Mouse (Mus musculus) bone marrow, adult 2 months (tissue): ENCODE results near the gene S1pr4. TPM values are rescaled to one million over a fixed set of nuclear protein-coding genes. Genes with fewer than 3 reads are reported as not detected.

Source experiments
- H3K27ac ChIP-seq: fragments of 200-500 bp; 2 replicates; pipeline ENCODE4 v1.5.1; 2012; ENCODE audit warnings: low read depth, mild to moderate bottlenecking, control low read depth, inconsistent platforms, low read length; ENCODE audit not compliant: control insufficient read depth, poor library complexity, insufficient read depth
- H3K4me1 ChIP-seq: fragments of 200-500 bp; 2 replicates; pipeline ENCODE4 v1.6.1; 2011; ENCODE audit warnings: low read length; ENCODE audit not compliant: control insufficient read depth, insufficient read depth
- H3K4me3 ChIP-seq: fragments of 200-500 bp; replicated peaks from 2 replicates; pipeline ENCODE3; 2011; ENCODE audit warnings: mild to moderate bottlenecking, low read depth, low read length, control low read depth; ENCODE audit not compliant: control insufficient read depth
- CTCF ChIP-seq: fragments of 200-500 bp; IDR thresholded peaks from 2 replicates; pipeline ENCODE4 v1.5.1; 2011; ENCODE audit warnings: low read length, control low read depth; ENCODE audit not compliant: control insufficient read depth, insufficient read depth
- POLR2A ChIP-seq: fragments of 200-500 bp; IDR thresholded peaks from 2 replicates; pipeline ENCODE4 v1.6.1; 2011; ENCODE audit warnings: low read depth, mild to moderate bottlenecking, control low read depth, low read length, borderline replicate concordance; ENCODE audit not compliant: control insufficient read depth
- whole genome bisulfite sequencing: fragments of 180-500 bp; shearing (Covaris S2); methylation state at CpG from one replicate; pipeline ENCODE4 v1.1.7; 2018; 5-methylcytosine and 5-hydroxymethylcytosine counted together
- polyA plus RNA-seq: library from polyadenylated mRNA; stranded (reverse); fragments of >200 nt; gene quantifications from 2 replicates; pipeline ENCODE4 v1.2.4, GENCODE M21; 2011; ENCODE audit warnings: low replicate concordance; ENCODE audit not compliant: missing spikeins, insufficient read depth, insufficient read length

S1pr4 gene
- polyA plus RNA-seq, 1 experiment: 15.8 TPM

DNA sequence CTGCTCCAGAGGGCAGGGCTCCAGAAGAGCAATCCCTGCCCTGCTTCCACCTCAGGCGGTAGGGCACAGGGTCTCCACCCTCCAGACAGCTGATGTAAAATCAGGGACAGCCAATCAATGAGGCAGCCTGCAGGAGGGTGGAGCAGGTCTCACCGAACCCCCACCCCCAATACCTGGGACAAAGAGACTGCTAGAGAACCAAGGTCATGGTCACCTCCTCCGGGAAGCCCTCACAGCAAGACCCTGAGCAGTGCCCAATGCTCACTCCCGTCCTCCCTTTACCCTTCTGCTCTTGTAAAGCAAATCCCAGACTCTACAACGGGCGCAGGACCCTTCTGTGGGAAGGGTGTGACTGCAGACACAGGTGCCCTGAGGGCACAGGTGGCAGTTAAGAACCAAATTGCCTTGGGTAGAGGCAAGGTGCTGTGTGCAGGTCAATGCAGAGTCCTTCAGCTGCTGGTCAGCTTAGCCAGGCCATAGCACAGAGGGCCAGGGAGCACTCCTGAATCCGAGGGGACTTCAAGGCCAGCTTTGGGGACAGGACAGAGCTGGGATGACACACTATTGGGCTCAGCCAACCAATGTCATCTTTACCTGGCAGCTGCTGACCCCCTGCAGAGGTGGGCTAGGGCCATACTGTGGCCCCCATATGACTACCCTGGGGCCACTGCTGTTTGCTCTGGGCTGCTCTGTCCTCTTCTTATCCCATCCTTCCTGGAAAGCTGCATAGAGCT lies 43.0 kb upstream of the S1pr4 start:
- H3K27ac ChIP-seq: no peak overlapping the region
- WGBS: 91% methylated on average over 7 of the region's 7 CpGs
- peaks cover 3% of the 10 kb centered on the region for H3K4me1 ChIP-seq
- no peak for TF ChIP-seq CTCF
- no peak for TF ChIP-seq POLR2A
- no peak overlapping the region for H3K4me3 ChIP-seq

DNA sequence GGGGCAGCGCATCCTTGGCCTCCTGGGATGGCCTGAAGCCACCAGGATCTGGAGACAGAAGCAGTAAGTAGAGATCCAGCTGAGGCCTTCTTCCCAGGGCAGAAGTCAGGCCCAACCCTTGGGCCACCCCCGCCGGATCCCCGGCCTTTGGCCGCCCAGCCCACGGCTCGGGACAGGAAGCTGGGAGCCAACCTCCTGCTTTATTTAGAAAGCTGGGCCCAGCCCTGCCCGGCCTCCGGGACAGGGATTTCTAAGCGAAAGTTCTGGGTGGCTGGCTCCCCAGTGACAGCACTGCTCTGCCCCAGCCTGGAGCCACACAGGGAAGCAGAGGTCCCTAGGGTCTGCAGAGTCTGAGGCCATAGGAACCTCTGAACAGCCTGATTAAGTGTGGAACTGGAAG lies 41.9 kb upstream of the S1pr4 start:
- Histone ChIP-seq H3K27ac (no peak overlapping the region), H3K4me3 (no peak overlapping the region), H3K4me1 (peaks cover 5% of the 10 kb centered on the region)
- 83% methylated on average over 10 of the region's 10 CpGs for WGBS
- TF ChIP-seq POLR2A: no peak
- no peak for TF ChIP-seq CTCF

- Histone ChIP-seq H3K4me1 (peaks cover 5% of the 10 kb centered on the region), H3K27ac (no peak overlapping the region), H3K4me3 (no peak overlapping the region)
- TF ChIP-seq POLR2A: no peak
- TF ChIP-seq CTCF: no peak
- 69% methylated on average over 5 of the region's 5 CpGs for WGBS
Observed at GRCm38 (mm10) chr10:81541363-81541762, 41.4 kb upstream of the S1pr4 start.

DNA sequence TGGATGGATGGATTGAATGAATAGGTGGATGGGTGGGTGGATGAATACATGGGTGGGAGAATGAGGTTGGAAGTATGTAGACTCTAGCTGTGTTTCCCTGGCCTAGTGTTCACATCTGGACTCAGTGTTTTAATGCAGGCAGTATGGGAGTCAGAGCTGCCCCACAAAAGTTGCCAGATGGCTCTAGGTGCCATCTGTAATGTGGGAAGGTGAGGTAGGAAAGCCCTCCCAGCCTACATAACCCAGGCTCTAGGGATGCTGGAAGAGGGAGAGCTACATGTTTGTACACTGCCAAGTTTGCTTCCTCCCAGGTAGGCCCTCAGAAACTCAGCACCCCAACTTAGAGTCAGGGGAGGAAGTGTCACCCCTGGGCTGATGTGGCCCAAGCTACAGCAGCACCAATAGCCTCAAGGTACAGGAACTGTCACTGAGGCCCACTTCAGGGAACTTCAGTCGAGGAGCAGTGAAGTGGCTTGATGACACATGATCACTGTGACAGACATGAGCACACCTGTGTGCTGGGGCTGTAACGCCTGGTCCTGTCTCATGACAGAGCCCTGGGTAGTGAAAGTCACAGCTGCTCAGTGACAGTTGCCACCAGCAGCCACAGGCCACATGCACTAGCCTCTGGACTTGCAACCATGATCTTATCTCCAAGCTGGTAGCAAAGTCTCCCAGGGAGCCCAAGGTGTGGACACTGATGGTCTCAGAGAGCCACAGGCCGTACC lies 38.6 kb upstream of the S1pr4 start:
- TF ChIP-seq POLR2A (no peak), CTCF (no peak)
- H3K27ac ChIP-seq: peak overlapping the region; percentile 40; the same call in 1 of the 2 replicates
- 45% methylated on average over 3 of the region's 3 CpGs for WGBS
- no peak overlapping the region for H3K4me3 ChIP-seq
- H3K4me1 ChIP-seq: peaks cover 5% of the 10 kb centered on the region

GRCm38 (mm10) chr10:81537429-81537828 lies 37.5 kb upstream of the S1pr4 start:
- no peak overlapping the region for H3K27ac ChIP-seq
- TF ChIP-seq CTCF (no peak), POLR2A (no peak)
- 57% methylated on average over 2 of the region's 2 CpGs for WGBS
- H3K4me1 ChIP-seq: peaks cover 5% of the 10 kb centered on the region
- H3K4me3 ChIP-seq: no peak overlapping the region

DNA sequence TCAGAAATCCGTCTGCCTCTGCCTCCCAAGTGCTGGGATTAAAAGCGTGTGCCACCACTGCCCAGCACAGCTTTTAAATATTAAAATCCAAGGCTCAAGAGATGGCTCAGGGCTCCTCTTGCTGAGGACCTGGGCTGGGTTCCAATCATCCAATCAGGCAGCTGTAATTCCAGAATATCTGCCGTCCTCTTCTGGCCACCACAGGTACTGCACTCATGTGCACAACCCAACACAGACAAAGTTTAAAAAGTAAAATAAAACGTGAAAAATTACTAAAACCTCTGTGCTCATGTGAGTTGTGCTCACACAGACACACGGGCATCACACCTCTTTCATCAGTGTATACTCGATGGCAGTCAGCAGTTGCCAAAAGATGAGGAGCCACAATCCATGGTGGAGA lies 36.8 kb upstream of the S1pr4 start:
- Histone ChIP-seq H3K4me1 (peaks cover 5% of the 10 kb centered on the region), H3K4me3 (no peak overlapping the region), H3K27ac (no peak overlapping the region)
- no peak for TF ChIP-seq POLR2A
- peak; percentile 8; the same call in 1 of the 2 replicates for TF ChIP-seq CTCF
- 71% methylated on average over 6 of the region's 6 CpGs for WGBS

GRCm38 (mm10) chr10:81534826-81535225 lies 34.9 kb upstream of the S1pr4 start:
- Histone ChIP-seq H3K4me3 (no peak overlapping the region), H3K4me1 (peaks cover 5% of the 10 kb centered on the region), H3K27ac (no peak overlapping the region)
- TF ChIP-seq POLR2A (no peak), CTCF (no peak)
- WGBS: 89% methylated on average over 16 of the region's 16 CpGs

- H3K27ac ChIP-seq: no peak overlapping the region
- peaks cover 7% of the 10 kb centered on the region; the same call in 1 of the 2 replicates for H3K4me1 ChIP-seq
- H3K4me3 ChIP-seq: no peak overlapping the region
- TF ChIP-seq CTCF (peak; percentile 100), POLR2A (0 out of 2 replicates have a peak, but pooled peaks have one; percentile 51)
- WGBS: 10% methylated on average over 14 of the region's 14 CpGs
Observed at GRCm38 (mm10) chr10:81526779-81527178, 26.8 kb upstream of the S1pr4 start.
